Mouse (Mus musculus): ENCODE measurements around the gene Stat4.
A peak's percentile ranks its signal among the peaks of the same experiment; 100 is the strongest.

Gene Stat4

GRCm38 (mm10) chr1:52102795-52103194 is 115.8 kb downstream of the Stat4 start:
- DNase-seq (ENCODE audit: low read depth in 1 of 2, low spot score in 2 of 2), result no peak

GRCm38 (mm10) chr1:52107206-52107605 is 120.3 kb downstream of the Stat4 start:
- no peak for DNase-seq (ENCODE audit: low read depth in 1 of 2, low spot score in 2 of 2)

- DNase-seq (ENCODE audit: low read depth in 1 of 2, low spot score in 2 of 2), result no peak
These were observed 124.3 kb downstream of the Stat4 start for GRCm38 (mm10) chr1:52111217-52111616.

GRCm38 (mm10) chr1:52112301-52112700 is 125.4 kb downstream of the Stat4 start:
- DNase-seq (ENCODE audit: low read depth in 1 of 2, low spot score in 2 of 2), result no peak

- no peak for DNase-seq (ENCODE audit: low read depth in 1 of 2, low spot score in 2 of 2)
These were observed 126.2 kb downstream of the Stat4 start for GRCm38 (mm10) chr1:52113067-52113665.

GRCm38 (mm10) chr1:52113666-52114069 is 126.7 kb downstream of the Stat4 start:
- peak; percentile 94 to 98 for DNase-seq (ENCODE audit: low read depth in 1 of 2, low spot score in 2 of 2)

GRCm38 (mm10) chr1:52116441-52116840 is 129.5 kb downstream of the Stat4 start:
- no peak for DNase-seq (ENCODE audit: low read depth in 1 of 2, low spot score in 2 of 2)

GRCm38 (mm10) chr1:52117777-52118176 is 130.8 kb downstream of the Stat4 start:
- no peak for DNase-seq (ENCODE audit: low read depth in 1 of 2, low spot score in 2 of 2)

- peak; percentile 34 to 73 for DNase-seq (ENCODE audit: low read depth in 1 of 2, low spot score in 2 of 2)
These were observed 132.1 kb downstream of the Stat4 start, which contains the start of gene Stat1 for GRCm38 (mm10) chr1:52118860-52119591. Gene Stat1 (plus strand): TSS chr1:52119440.

GRCm38 (mm10) chr1:52119691-52120090 is 132.7 kb downstream of the Stat4 start:
- DNase-seq (ENCODE audit: low read depth in 1 of 2, low spot score in 2 of 2), result no peak

- DNase-seq (ENCODE audit: low read depth in 1 of 2, low spot score in 2 of 2), result no peak
These were observed 133.2 kb downstream of the Stat4 start for GRCm38 (mm10) chr1:52120191-52120590.

GRCm38 (mm10) chr1:52121052-52121451 is 134.1 kb downstream of the Stat4 start:
- no peak for DNase-seq (ENCODE audit: low read depth in 1 of 2, low spot score in 2 of 2)

GRCm38 (mm10) chr1:52124818-52125217 is 137.9 kb downstream of the Stat4 start:
- DNase-seq (ENCODE audit: low read depth in 1 of 2, low spot score in 2 of 2), result no peak

GRCm38 (mm10) chr1:52127350-52127749 is 140.4 kb downstream of the Stat4 start:
- no peak for DNase-seq (ENCODE audit: low read depth in 1 of 2, low spot score in 2 of 2)

- DNase-seq (ENCODE audit: low read depth in 1 of 2, low spot score in 2 of 2), result no peak
These were observed 142.8 kb downstream of the Stat4 start for GRCm38 (mm10) chr1:52129794-52130193.

- no peak for DNase-seq (ENCODE audit: low read depth in 1 of 2, low spot score in 2 of 2)
These were observed 144.9 kb downstream of the Stat4 start for GRCm38 (mm10) chr1:52131787-52132377.

- DNase-seq (ENCODE audit: low read depth in 1 of 2, low spot score in 2 of 2), result no peak
These were observed 146.3 kb downstream of the Stat4 start for GRCm38 (mm10) chr1:52133254-52133653.

GRCm38 (mm10) chr1:52137292-52137691 is 150.3 kb downstream of the Stat4 start:
- DNase-seq (ENCODE audit: low read depth in 1 of 2, low spot score in 2 of 2), result no peak

- DNase-seq (ENCODE audit: low read depth in 1 of 2, low spot score in 2 of 2), result no peak
These were observed 153.6 kb downstream of the Stat4 start for GRCm38 (mm10) chr1:52140534-52140933.

GRCm38 (mm10) chr1:52141482-52141881 is 154.5 kb downstream of the Stat4 start:
- no peak for DNase-seq (ENCODE audit: low read depth in 1 of 2, low spot score in 2 of 2)

- DNase-seq (ENCODE audit: low read depth in 1 of 2, low spot score in 2 of 2), result no peak
These were observed 155.2 kb downstream of the Stat4 start for GRCm38 (mm10) chr1:52142117-52142516.

- no peak for DNase-seq (ENCODE audit: low read depth in 1 of 2, low spot score in 2 of 2)
These were observed 156.2 kb downstream of the Stat4 start for GRCm38 (mm10) chr1:52143191-52143590.

Data from monocyte, adult 2 months (primary cell).